21 mouse cellular contexts compared by ENCODE assay signal in genomic region chr16:4922481-4922880, GRCm38 (mm10). TPM values are rescaled to one million over a fixed set of nuclear protein-coding genes. Genes with fewer than 3 reads are reported as not detected.
DNase-seq lines count a peak whose midpoint lies in the region; TF ChIP-seq lines count a peak whose summit lies in the region.
"Had no signal": no experiment of that assay in that cellular context is flagged by ENCODE, and none has a peak within 500 bp of the region (broad histone marks: within the 10 kb centered on the region; RNA-seq: fewer than 3 reads in every experiment).

No protein-coding gene starts in this region.

- intact Hi-C loops in gastrocnemius, postnatal 36 days (cut with DNase I), result no loop called here

- H3K27ac ChIP-seq in layer of hippocampus, adult 2 months, result peak overlapping the region; percentile 55; the same call in 1 of the 2 replicates
- H3K27ac ChIP-seq: embryonic facial prominence, embryonic 15.5 days; forebrain, embryonic 10.5 days; heart, adult 2 months; heart, embryonic 15.5 days; hindbrain, embryonic 13.5 days; hindbrain, postnatal 0 days had no signal

- DNase-seq in layer of hippocampus, adult 2 months (ENCODE audit: low spot score in 2 of 2), result no peak
- no peak for DNase-seq in layer of hippocampus, adult 9-11 months
- peak; percentile 54 for DNase-seq in T-cell, adult 2 months (ENCODE audit: low spot score)
- peak; percentile 43 to 55 for DNase-seq in thymus, postnatal 10 days (ENCODE audit: low spot score in 2 of 2)
- peak; percentile 73 for DNase-seq in thymus, postnatal 4 days
- DNase-seq in c-Kit-positive CD71-positive TER-119-positive erythroid progenitor cells, embryonic 14.5 days (ENCODE audit: low spot score), result no peak
- DNase-seq in gastrocnemius, postnatal 36 days, result no peak
- DNase-seq: adrenal gland, postnatal 14 days; cerebellum, adult 18-20 months; cerebellum, adult 9-11 months; cerebellum, postnatal 36 days; embryo, embryonic 11 days; gastrocnemius, postnatal 10 days; heart, adult 2 months; heart, postnatal 14 days had no signal

- peak; percentile 18; the same call in 1 of the 2 replicates for TF ChIP-seq CTCF in layer of hippocampus, adult 2 months (conservative IDR thresholded peaks at IDR 0.05)

- no peak overlapping the region for H3K4me3 ChIP-seq in layer of hippocampus, adult 2 months
- H3K4me3 ChIP-seq: embryonic facial prominence, embryonic 15.5 days; erythroblast, embryonic 14.5 days; forebrain, embryonic 10.5 days; heart, adult 2 months; heart, embryonic 15.5 days; hindbrain, embryonic 13.5 days had no signal

RNA-seq across cellular contexts. Expression of gene Nudt16l1, which starts 16.1 kb away (rescaled TPM):
- total RNA-seq in layer of hippocampus, adult 2 months (2021), result 10 to 100 TPM; 79.1 to 79.6 TPM
- 10 to 100 TPM; 12.4 to 12.8 TPM for total RNA-seq in gastrocnemius, postnatal 36 days (2021)

RNA-seq across cellular contexts. Expression of gene Mgrn1, which starts 36.4 kb away (rescaled TPM):
- total RNA-seq in layer of hippocampus, adult 2 months (2021), result 100 to 1,000 TPM; 211 to 212 TPM
- 10 to 100 TPM; 49.4 to 52.7 TPM for total RNA-seq in gastrocnemius, postnatal 36 days (2021)

RNA-seq across cellular contexts. Expression of gene Anks3, which starts 41.5 kb away (rescaled TPM):
- total RNA-seq in layer of hippocampus, adult 2 months (2021), result 10 to 100 TPM; 75.8 to 98.0 TPM
- 10 to 100 TPM; 12.5 to 13.2 TPM for total RNA-seq in gastrocnemius, postnatal 36 days (2021)

RNA-seq across cellular contexts. Expression of gene Ubald1, which starts 42.4 kb away (rescaled TPM):
- 10 to 100 TPM; 95.8 to 96.4 TPM for total RNA-seq in layer of hippocampus, adult 2 months (2021)
- 10 to 100 TPM; 31.9 to 38.9 TPM for total RNA-seq in gastrocnemius, postnatal 36 days (2021)

Comparison
In these comparisons a context has a peak if more than half of its experiments do, and no peak if none do; other contexts are left out.
1. DNase-seq: peak in T-cell, adult 2 months (single experiment), thymus, postnatal 10 days (2 of 2) and thymus, postnatal 4 days (single experiment); none in layer of hippocampus, adult 2 months (0 of 2), layer of hippocampus, adult 9-11 months (single experiment), c-Kit-positive CD71-positive TER-119-positive erythroid progenitor cells, embryonic 14.5 days (single experiment) and gastrocnemius, postnatal 36 days (0 of 2).
2. RNA of gene Nudt16l1, which starts 16.1 kb away (total RNA-seq): 79.1 to 79.6 TPM in layer of hippocampus, adult 2 months; 12.4 to 12.8 TPM in gastrocnemius, postnatal 36 days; every median in the first group is over 4 times any median in the second.
3. RNA of gene Anks3, which starts 41.5 kb away (total RNA-seq): 75.8 to 98.0 TPM in layer of hippocampus, adult 2 months; 12.5 to 13.2 TPM in gastrocnemius, postnatal 36 days; every median in the first group is over 4 times any median in the second.